Mouse (Mus musculus) myocyte (in vitro differentiated cells): ENCODE data around the gene Txn2. TPM values are rescaled to one million over a fixed set of nuclear protein-coding genes. Genes with fewer than 3 reads are reported as not detected.
A peak's percentile ranks its signal among the peaks of the same experiment; 100 is the strongest.

ENCODE experiments used
- H3K27me3 ChIP-seq: one replicate; pipeline ENCODE4 v1.6.1; 2011; ENCODE audit not compliant: control insufficient read depth, insufficient read depth, insufficient read length
- H3K36me3 ChIP-seq: one replicate; pipeline ENCODE4 v1.6.1; 2011; ENCODE audit not compliant: control insufficient read depth, insufficient read depth
- H3K4me2 ChIP-seq: one replicate; pipeline ENCODE4 v1.6.1; 2011; ENCODE audit warnings: low read depth, control low read depth
- H3K4me3 ChIP-seq: one replicate; pipeline ENCODE4 v1.5.1; 2011; ENCODE audit warnings: mild to moderate bottlenecking, control low read depth, moderate library complexity
- H3K79me2 ChIP-seq: one replicate; pipeline ENCODE4 v1.6.1; 2011; ENCODE audit not compliant: control insufficient read depth, insufficient read depth
- H3ac ChIP-seq: one replicate; pipeline ENCODE4 v1.6.1; 2011; ENCODE audit not compliant: control insufficient read depth, insufficient read length
- CEBPB ChIP-seq: IDR thresholded peaks from 2 replicates; pipeline ENCODE4 v1.6.1; 2011; ENCODE audit warnings: mild to moderate bottlenecking, moderate library complexity; ENCODE audit not compliant: poor library complexity, insufficient read depth, severe bottlenecking
- E2F4 ChIP-seq: IDR thresholded peaks from one replicate; pipeline ENCODE4 v1.6.1; 2011; ENCODE audit warnings: mild to moderate bottlenecking, control low read depth, moderate library complexity; ENCODE audit not compliant: insufficient read depth
- MAX ChIP-seq: IDR thresholded peaks from one replicate; pipeline ENCODE4 v1.6.1; 2011; ENCODE audit warnings: low read depth, mild to moderate bottlenecking, control low read depth
- MYOD1 ChIP-seq, 3 experiments: IDR thresholded peaks; one replicate each; pipeline ENCODE4 v1.6.1; 2011; ENCODE audit warnings: control low read depth in 2 of 3, low read depth in 2 of 3, mild to moderate bottlenecking in 2 of 3, moderate library complexity in 1 of 3; ENCODE audit not compliant: insufficient read length in 2 of 3, control insufficient read depth in 1 of 3
- MYOG ChIP-seq, 3 experiments: IDR thresholded peaks; one replicate each; pipeline ENCODE4 v1.6.1; 2011; ENCODE audit warnings: control low read depth in 2 of 3, low read depth in 2 of 3, mild to moderate bottlenecking in 2 of 3; ENCODE audit not compliant: insufficient read length in 2 of 3, control insufficient read depth in 1 of 3, insufficient read depth in 1 of 3
- POLR2A ChIP-seq: IDR thresholded peaks from one replicate; pipeline ENCODE4 v1.6.1; 2011; ENCODE audit warnings: low read depth, mild to moderate bottlenecking, control low read depth, moderate library complexity; ENCODE audit not compliant: insufficient read length
- POLR2AphosphoS2 ChIP-seq: IDR thresholded peaks from one replicate; pipeline ENCODE4 v1.6.1; 2011; ENCODE audit warnings: low read depth, control low read depth; ENCODE audit not compliant: insufficient read length
- REST ChIP-seq: IDR thresholded peaks from one replicate; pipeline ENCODE4 v1.6.1; 2011; ENCODE audit warnings: mild to moderate bottlenecking, control low read depth, moderate library complexity; ENCODE audit not compliant: insufficient read depth, insufficient read length
- SRF ChIP-seq: IDR thresholded peaks from one replicate; pipeline ENCODE4 v1.6.1; 2011; ENCODE audit warnings: low read depth; ENCODE audit not compliant: control insufficient read depth, insufficient read length
- TCF12 ChIP-seq: IDR thresholded peaks from one replicate; pipeline ENCODE4 v1.6.1; 2011; ENCODE audit warnings: mild to moderate bottlenecking, control low read depth; ENCODE audit not compliant: poor library complexity, insufficient read depth, severe bottlenecking
- TCF3 ChIP-seq: IDR thresholded peaks from one replicate; pipeline ENCODE4 v1.6.1; 2011; ENCODE audit warnings: low read depth, control low read depth; ENCODE audit not compliant: insufficient read length
- USF1 ChIP-seq: IDR thresholded peaks from one replicate; pipeline ENCODE4 v1.6.1; 2011; ENCODE audit warnings: low read depth, mild to moderate bottlenecking, control low read depth, moderate library complexity
- polyA plus RNA-seq: library from polyadenylated mRNA; unstranded; fragments of >200 nt; fragmentation: generic; extraction: Trizol; gene quantifications from one replicate; pipeline ENCODE4 v1.2.1, GENCODE M21; 2012; ENCODE audit warnings: missing spikeins

Txn2 gene
- polyA plus RNA-seq, 1 experiment: 383 TPM

DNA sequence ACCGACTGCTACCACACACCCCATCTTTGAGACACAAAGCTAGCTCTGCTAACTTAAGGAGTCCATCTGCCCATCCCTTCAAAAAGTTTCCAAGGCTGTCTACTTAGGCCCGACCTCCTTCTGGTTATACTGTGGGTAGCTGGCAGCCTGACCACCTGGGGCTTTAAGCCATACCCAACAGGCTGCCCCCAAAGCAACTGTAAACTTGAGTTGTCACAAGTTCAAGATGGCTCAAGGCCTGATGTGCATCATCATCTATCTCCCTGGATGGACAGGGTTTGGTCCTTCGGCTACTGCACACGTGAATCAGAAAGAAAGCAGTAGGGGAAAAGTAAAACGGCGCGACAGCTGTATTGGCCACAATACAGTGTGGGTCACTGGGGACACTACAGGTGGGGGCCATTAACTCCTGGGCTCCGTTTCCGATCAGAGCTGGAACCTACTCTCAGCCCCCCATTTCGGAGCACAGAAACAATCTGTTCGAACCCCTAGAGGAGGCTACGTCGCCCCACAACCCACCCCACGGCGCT is 41.2 kb upstream of the Txn2 start:
- TF ChIP-seq SRF (no peak), POLR2A (no peak), MYOG (IDR thresholded peaks at IDR 0.05; ENCODE audit: control insufficient read depth in 1 of 3, insufficient read depth in 1 of 3, insufficient read length in 2 of 3, low read depth in 2 of 3) (peak in 1 of 3 experiments; percentile 14)
- peak overlapping the region; percentile 83 for H3K4me3 ChIP-seq
- H3ac ChIP-seq: peak overlapping the region; percentile 44

DNA sequence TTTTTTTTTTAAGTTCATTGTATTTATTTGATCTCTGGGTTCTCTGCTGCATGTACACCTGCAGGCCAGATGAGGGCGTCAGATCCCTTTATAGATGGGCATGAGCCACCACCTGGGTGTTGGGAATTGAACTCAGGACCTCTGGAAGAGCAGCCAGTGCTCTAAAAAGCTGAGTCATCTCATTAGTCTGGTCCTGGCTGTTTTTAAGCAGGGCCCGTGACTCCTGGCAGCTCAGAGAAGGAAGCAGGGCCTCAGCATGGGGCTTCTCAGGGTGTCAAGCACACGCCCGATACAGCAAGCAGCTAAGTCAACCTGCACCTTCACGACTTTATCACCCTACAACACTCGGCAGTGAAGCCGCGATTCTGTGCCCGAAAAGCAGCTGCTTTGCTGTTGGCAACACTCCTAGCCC is 36.3 kb upstream of the Txn2 start:
- Histone ChIP-seq H3ac (no peak overlapping the region), H3K79me2 (peaks cover 26% of the 10 kb centered on the region), H3K4me2 (no peak overlapping the region), H3K27me3 (no peaks in the 10 kb centered on the region), H3K36me3 (peaks cover 84% of the 10 kb centered on the region), H3K4me3 (no peak overlapping the region)
- TF ChIP-seq TCF12: no peak
- peak; percentile 34 for TF ChIP-seq POLR2AphosphoS2

More for the DNA sequence above, 41.2 kb upstream of the Txn2 start:
- peaks cover 6% of the 10 kb centered on the region for H3K27me3 ChIP-seq
- peaks cover 30% of the 10 kb centered on the region for H3K79me2 ChIP-seq
- H3K36me3 ChIP-seq: peaks cover 36% of the 10 kb centered on the region
- peak overlapping the region; percentile 91 for H3K4me2 ChIP-seq

DNA sequence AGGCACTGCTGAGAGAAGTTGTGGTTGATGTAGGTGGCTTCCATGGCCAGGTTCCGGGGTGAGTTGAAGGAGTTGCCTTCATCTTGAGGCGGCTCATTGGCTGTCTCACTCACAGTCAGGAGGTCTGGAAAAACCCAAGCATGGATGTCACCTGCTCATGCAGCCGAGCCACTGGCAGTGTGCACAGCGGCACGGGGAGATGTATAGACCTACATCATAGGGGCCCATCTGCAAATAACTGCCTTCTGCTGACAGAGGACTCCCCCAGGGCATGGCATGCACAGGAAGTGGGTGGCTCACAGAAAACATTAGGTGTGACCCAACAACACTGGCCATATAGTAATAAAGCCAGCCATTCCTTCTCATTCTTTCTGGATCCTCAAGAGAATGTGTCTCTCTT is 33.6 kb upstream of the Txn2 start:
- Histone ChIP-seq H3K4me3 (no peak overlapping the region), H3K79me2 (no peaks in the 10 kb centered on the region), H3K27me3 (no peaks in the 10 kb centered on the region), H3ac (no peak overlapping the region), H3K36me3 (peaks cover 90% of the 10 kb centered on the region), H3K4me2 (no peak overlapping the region)
- TF ChIP-seq REST (no peak), USF1 (no peak), E2F4 (no peak), MAX (no peak), POLR2A (no peak), TCF12 (no peak), SRF (no peak), MYOG (IDR thresholded peaks at IDR 0.05; ENCODE audit: control insufficient read depth in 1 of 3, insufficient read depth in 1 of 3, insufficient read length in 2 of 3, low read depth in 2 of 3) (no peak), MYOD1 (IDR thresholded peaks at IDR 0.05; ENCODE audit: control insufficient read depth in 1 of 3, insufficient read length in 2 of 3, low read depth in 2 of 3) (no peak), POLR2AphosphoS2 (no peak)

DNA sequence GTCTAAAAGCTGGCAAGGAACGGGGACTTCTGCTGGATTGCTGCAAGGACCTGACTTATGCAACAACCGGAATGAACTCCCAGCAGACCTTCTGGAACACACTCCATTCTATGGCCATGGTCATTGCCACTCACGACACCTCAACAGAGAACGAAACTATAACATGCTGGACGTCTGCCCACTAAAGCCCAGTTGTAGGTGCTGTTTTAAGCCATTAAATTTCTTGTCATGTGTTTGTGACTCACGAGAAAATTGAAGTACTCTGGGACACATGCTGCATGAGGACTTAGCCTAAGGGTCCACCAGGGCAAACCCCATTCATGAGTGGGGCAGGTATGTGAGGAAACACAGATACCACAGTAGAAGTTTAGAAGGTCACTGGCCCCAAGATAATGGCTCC is 31.9 kb upstream of the Txn2 start:
- Histone ChIP-seq H3K27me3 (no peaks in the 10 kb centered on the region), H3K4me3 (no peak overlapping the region), H3ac (no peak overlapping the region), H3K36me3 (peaks cover 72% of the 10 kb centered on the region), H3K4me2 (no peak overlapping the region), H3K79me2 (no peaks in the 10 kb centered on the region)
- TF ChIP-seq CEBPB: no peak
- TF ChIP-seq TCF3: no peak
- no peak for TF ChIP-seq REST

DNA sequence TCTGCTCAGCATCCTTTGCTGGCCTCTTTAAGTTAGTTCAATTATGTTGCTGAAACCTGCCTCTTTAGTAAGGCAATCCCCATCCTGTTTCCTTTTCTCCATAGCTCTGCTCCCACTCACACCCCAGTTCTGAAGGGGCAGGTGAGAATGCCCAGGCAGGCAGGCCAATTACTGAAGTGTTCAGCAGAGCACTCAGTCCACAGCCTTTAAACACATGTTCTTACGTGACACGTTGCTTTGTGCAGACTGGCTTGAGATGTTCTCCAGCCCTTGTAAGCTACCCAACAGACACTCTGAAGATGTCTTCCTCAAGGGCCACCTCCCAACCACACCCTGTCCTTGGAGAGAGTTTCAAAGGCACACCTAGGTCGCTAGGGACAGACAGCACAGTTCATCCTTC is 29.3 kb upstream of the Txn2 start:
- Histone ChIP-seq H3K27me3 (no peaks in the 10 kb centered on the region), H3K4me3 (no peak overlapping the region), H3K79me2 (no peaks in the 10 kb centered on the region), H3ac (no peak overlapping the region), H3K4me2 (no peak overlapping the region), H3K36me3 (peaks cover 46% of the 10 kb centered on the region)
- TF ChIP-seq MAX (no peak), POLR2A (no peak), E2F4 (no peak), POLR2AphosphoS2 (peak; percentile 96)

DNA sequence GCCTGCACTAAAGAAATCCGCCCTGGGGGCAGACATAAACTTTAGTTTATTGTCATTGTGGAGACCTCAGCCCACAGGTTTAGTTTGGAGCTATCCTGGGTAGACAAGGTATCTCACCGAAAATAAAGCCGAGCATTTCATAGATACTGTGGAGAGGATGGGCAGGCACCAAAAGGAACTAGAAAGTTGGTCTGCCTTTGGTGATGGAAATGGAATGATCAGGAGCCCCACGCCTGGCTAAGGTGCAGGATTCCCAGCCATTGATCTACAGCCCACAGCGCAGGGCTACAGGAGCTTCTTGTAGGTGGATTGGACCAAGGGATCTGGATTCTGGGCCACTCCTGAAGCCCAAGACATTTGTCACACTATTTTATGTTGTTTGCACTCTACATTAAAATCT is 28.8 kb upstream of the Txn2 start:
- Histone ChIP-seq H3K4me3 (no peak overlapping the region), H3K4me2 (no peak overlapping the region), H3ac (no peak overlapping the region), H3K27me3 (no peaks in the 10 kb centered on the region), H3K36me3 (peaks cover 41% of the 10 kb centered on the region), H3K79me2 (no peaks in the 10 kb centered on the region)
- peak; percentile 85 for TF ChIP-seq POLR2AphosphoS2
- TF ChIP-seq SRF: no peak
